Mouse (Mus musculus) midbrain, embryonic 11.5 days (tissue): ENCODE measurements at regions not wholly inside any gene's neighbourhood (a gene's known extent, or its start where the extent isn't known, plus 50 kb on each side); places are given as distances from the start of the nearest gene placed in this dataset.
"Not testable (repeated sequence)": the region's sequence is repeated elsewhere in the genome, so short reads cannot be mapped to it uniquely, and the experiment has no call there.

ENCODE experiments used
- ATAC-seq: fragments of 200-750 bp; cut with Nextera tagmentation; 2 replicates; pipeline ENCODE4 v1.8.0; 2017; ENCODE audit warnings: moderate TSS enrichment, moderate library complexity; ENCODE audit not compliant: low FRiP score
- DNase-seq: peaks from one replicate; pipeline ENCODE4 v3.0.0; 2015; ENCODE audit warnings: low spot score; ENCODE audit errors: missing footprints
- H3K27ac ChIP-seq: fragments of 300-500 bp; sonication (generic); 2 replicates; pipeline ENCODE4 v1.5.1; 2014; ENCODE audit warnings: low read depth, low read length
- H3K27me3 ChIP-seq: fragments of 300-500 bp; sonication (generic); 2 replicates; pipeline ENCODE4 v1.6.1; 2014; ENCODE audit warnings: mild to moderate bottlenecking, low read length, moderate library complexity, mixed read lengths; ENCODE audit not compliant: control insufficient read depth, insufficient read depth
- H3K36me3 ChIP-seq: fragments of 300-500 bp; sonication (generic); 2 replicates; pipeline ENCODE4 v1.6.1; 2014; ENCODE audit warnings: mild to moderate bottlenecking, low read length, moderate library complexity, mixed read lengths; ENCODE audit not compliant: control insufficient read depth, insufficient read depth
- H3K4me1 ChIP-seq: fragments of 300-500 bp; sonication (generic); 2 replicates; pipeline ENCODE4 v1.6.1; 2014; ENCODE audit warnings: low read length; ENCODE audit not compliant: control insufficient read depth, insufficient read depth
- H3K4me2 ChIP-seq: fragments of 300-500 bp; sonication (generic); 2 replicates; pipeline ENCODE4 v1.6.1; 2014; ENCODE audit warnings: mild to moderate bottlenecking, moderate library complexity
- H3K4me3 ChIP-seq: fragments of 300-500 bp; sonication (generic); 2 replicates; pipeline ENCODE4 v1.5.1; 2014; ENCODE audit warnings: low read depth, low read length
- H3K9ac ChIP-seq: fragments of 300-500 bp; sonication (generic); 2 replicates; pipeline ENCODE4 v1.6.1; 2014; ENCODE audit warnings: low read length
- H3K9me3 ChIP-seq: fragments of 300-500 bp; sonication (generic); 2 replicates; pipeline ENCODE4 v1.6.1; 2016; ENCODE audit warnings: low read length; ENCODE audit not compliant: control insufficient read depth
- WGBS: fragments of 180-500 bp; shearing (Covaris S2); extraction: QIAGEN DNeasy Blood & Tissue Kit; methylation state at CpG from one replicate; pipeline ENCODE4 v1.1.7; 2014; 5-methylcytosine and 5-hydroxymethylcytosine counted together

- H3K4me3 ChIP-seq = no peak overlapping the region
- no peaks in the 10 kb centered on the region for H3K36me3 ChIP-seq
- ATAC-seq (no peak), DNase-seq (no peak)
- no peak overlapping the region for H3K4me2 ChIP-seq
- H3K4me1 ChIP-seq = no peaks in the 10 kb centered on the region
- H3K9ac ChIP-seq = no peak overlapping the region
- no peaks in the 10 kb centered on the region for H3K27me3 ChIP-seq
- H3K9me3 ChIP-seq = no peaks in the 10 kb centered on the region; the same call in 1 of the 2 replicates
- H3K27ac ChIP-seq = no peak overlapping the region
- WGBS = 63% methylated on average over 2 of the region's 2 CpGs
Measured at GRCm38 (mm10) chr3:106320061-106320460, 85.9 kb downstream of the Chil6 start.

DNA sequence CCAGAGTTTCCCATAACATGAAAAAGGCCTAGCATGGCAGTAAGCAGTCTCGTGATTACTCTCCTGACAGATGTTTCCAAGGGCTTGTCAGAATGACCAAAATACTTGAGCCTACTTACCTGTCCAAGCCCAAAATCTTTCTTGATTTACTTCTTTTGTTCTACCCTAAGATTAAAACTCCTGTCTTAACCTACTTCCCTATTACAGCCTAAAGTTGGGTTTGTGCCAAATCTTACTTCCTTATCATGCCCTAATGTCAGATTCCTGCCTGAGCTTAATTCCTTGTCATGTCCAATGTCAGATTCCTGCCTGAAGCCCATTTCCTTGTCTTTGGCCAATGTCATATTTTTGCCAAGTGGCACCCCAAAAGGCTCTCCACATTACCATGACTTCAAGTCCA, 89.0 kb downstream of the Chil6 start:
- Histone ChIP-seq H3K9me3 (no peaks in the 10 kb centered on the region; the same call in 1 of the 2 replicates), H3K36me3 (no peaks in the 10 kb centered on the region), H3K4me1 (no peaks in the 10 kb centered on the region), H3K9ac (no peak overlapping the region), H3K27ac (no peak overlapping the region), H3K27me3 (no peaks in the 10 kb centered on the region), H3K4me3 (no peak overlapping the region), H3K4me2 (no peak overlapping the region)
- DNase-seq (no peak), ATAC-seq (no peak)
- WGBS = 81% methylated on average over 1 of the region's 1 CpGs

GRCm38 (mm10) chr3:106292938-106293337, 73.6 kb upstream of the Chil4 start:
- ATAC-seq (0 out of 2 replicates have a peak, but pooled peaks have one; percentile 57), DNase-seq (no peak)
- Histone ChIP-seq H3K36me3 (no peaks in the 10 kb centered on the region), H3K9ac (no peak overlapping the region), H3K9me3 (no peaks in the 10 kb centered on the region), H3K4me2 (no peak overlapping the region), H3K4me3 (no peak overlapping the region), H3K27me3 (no peaks in the 10 kb centered on the region), H3K4me1 (no peaks in the 10 kb centered on the region), H3K27ac (no peak overlapping the region)
- WGBS = 73% methylated on average over 2 of the region's 2 CpGs

GRCm38 (mm10) chr3:106291894-106292293, 72.6 kb upstream of the Chil4 start:
- no peaks in the 10 kb centered on the region for H3K36me3 ChIP-seq
- DNase-seq (peak; percentile 75), ATAC-seq (no peak)
- WGBS = 87% methylated on average over 4 of the region's 4 CpGs
- H3K4me1 ChIP-seq = no peaks in the 10 kb centered on the region
- no peak overlapping the region for H3K27ac ChIP-seq
- no peak overlapping the region for H3K9ac ChIP-seq
- no peaks in the 10 kb centered on the region for H3K9me3 ChIP-seq
- H3K27me3 ChIP-seq = no peaks in the 10 kb centered on the region
- H3K4me3 ChIP-seq = no peak overlapping the region
- no peak overlapping the region for H3K4me2 ChIP-seq

- H3K9me3 ChIP-seq, H3K36me3 ChIP-seq, H3K4me2 ChIP-seq, H3K4me1 ChIP-seq, H3K27me3 ChIP-seq, H3K9ac ChIP-seq, H3K4me3 ChIP-seq, H3K27ac ChIP-seq, ATAC-seq: not testable (repeated sequence)
- 81% methylated on average over 2 of the region's 2 CpGs for WGBS
- peak; percentile 17 for DNase-seq
Measured at GRCm38 (mm10) chr3:106278571-106278970, 59.3 kb upstream of the Chil4 start.

DNA sequence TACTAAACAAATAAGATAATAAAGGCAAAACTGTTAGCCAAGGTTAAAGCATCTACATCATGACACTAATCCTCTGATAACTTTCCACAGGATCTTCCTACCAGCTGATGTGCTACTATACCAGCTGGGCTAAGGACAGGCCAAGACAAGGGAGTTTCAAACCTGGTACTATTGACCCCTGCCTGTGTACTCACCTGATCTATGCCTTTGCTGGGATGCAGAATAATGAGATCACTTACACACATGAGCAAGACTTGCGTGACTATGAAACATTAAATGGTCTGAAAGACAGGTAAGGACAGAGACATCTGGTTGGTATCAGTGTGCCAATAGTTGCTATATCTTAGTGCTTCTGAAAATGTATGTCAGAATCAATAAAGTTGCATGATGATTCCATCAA, 56.4 kb upstream of the Chil4 start:
- not testable (repeated sequence) for H3K27me3 ChIP-seq, DNase-seq, H3K4me1 ChIP-seq, H3K4me3 ChIP-seq, H3K9me3 ChIP-seq, H3K9ac ChIP-seq, ATAC-seq, H3K4me2 ChIP-seq, H3K27ac ChIP-seq, H3K36me3 ChIP-seq
- WGBS = 79% methylated on average over 1 of the region's 1 CpGs
